Mouse (Mus musculus): Measurements from ENCODE around the gene B4galnt2.

Gene B4galnt2

DNA sequence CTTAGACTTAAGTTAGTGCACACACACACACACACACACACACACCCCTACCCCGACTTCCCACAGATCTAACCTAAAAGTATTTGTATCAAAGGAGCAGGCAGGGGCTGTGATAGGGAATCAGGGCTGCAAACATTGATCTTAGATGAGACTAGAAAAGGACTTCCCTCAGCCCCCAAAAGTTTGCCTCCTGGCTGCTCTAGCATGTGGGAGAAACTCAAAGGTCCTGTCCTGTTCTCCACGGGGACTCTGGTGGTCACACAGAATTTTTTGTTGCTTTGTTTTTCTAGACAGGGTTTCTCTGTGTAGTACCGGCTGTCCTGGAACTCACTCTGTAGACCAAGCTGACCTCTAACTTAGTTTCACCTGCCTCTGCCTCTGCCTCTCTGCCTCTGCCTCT lies 89.1 kb downstream of the B4galnt2 start:
- DNase-seq, result no peak

- DNase-seq, result no peak
These were observed 89.8 kb downstream of the B4galnt2 start for GRCm38 (mm10) chr11:95824877-95825243.

DNA sequence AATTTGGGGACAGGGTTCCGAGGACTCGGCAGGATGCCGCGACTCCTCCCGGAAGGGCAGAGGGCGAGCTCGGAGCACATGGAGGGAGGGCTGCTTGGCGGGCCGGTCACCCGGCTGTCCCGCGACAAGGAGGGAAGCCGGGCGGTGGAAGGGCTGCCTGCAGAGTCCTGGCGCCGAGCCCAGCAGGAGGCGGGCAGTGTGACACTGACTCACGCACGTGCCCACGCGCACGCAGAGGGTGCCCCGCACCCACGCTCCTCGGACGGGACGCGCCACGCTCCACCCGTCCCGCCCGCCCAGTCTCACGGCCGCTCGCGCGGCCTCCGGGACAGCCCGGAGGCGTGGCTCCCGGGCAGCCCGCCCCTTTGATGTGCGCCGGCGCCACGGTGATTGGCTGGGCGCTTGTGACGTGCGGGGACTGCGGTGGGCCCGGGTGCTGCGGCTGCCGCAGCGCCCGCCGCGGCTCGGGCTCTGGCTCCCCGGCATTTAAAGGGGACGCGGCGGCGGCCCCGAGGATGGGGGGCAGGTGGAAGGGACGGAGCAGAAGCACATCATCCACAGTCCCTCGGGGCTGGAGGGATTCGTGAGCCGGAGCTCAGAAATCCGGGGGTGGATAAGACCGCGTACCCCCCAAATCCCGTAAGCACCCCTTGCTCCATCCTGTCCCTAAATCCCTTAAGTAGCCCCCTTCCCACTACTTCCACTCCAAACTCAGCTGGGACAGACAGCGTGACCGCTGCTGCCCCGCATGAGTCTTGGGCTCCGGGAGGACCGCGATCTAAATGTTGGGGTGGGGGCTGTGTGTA lies 90.4 kb downstream of the B4galnt2 start, which contains the start of gene Phospho1:
Gene Phospho1, plus strand, starts transcription at position 429 of the 806 bp plus-strand sequence.
- peak; percentile 88 for DNase-seq

DNA sequence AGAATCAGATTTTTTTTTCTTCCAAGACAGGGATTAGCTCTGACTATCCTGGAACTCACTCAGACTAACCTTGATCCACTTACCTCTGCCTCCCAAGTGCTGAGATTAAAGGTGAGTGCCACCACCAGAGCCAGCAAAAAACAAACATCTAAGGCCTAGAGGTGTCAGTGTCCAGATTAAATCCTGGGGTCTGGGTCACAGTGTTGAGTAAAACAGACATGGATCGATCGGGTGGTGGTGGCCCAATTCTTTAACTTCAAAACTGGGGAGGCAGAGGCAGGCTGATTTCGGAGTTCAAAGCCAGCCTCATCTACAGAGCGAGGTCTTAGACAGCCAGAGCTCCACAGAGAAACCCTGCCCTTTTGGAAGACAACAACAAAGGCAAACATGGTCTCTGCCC lies 92.3 kb downstream of the B4galnt2 start:
- no peak for DNase-seq

GRCm38 (mm10) chr11:95821511-95821910 lies 93.2 kb downstream of the B4galnt2 start:
- no peak for DNase-seq

GRCm38 (mm10) chr11:95819138-95819537 lies 95.6 kb downstream of the B4galnt2 start:
- DNase-seq, result no peak

Data from layer of hippocampus, adult 9-11 months (tissue).